Comparison of ENCODE assay signal across 21 mouse cellular contexts in the genomic region with DNA sequence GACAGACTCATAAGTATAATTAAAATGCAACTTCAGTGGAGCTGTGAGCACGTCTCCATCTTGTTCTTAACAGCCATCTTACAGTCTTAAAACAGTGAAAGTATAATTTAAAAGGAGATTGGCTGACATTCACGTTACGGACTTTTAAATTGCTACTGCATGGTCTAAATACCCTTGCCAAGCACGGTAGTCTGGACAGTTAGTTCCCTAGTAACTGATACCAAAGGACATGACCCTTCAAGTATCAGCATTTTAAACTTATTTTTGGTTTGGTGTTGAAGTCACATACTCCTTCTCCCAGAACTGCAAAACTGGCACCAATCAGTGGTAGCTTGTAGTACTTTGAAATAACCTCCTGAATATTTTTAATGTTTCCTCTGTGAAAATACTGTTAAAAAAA.
DNase-seq lines count a peak whose midpoint lies in the region; ATAC-seq and TF ChIP-seq lines count a peak whose summit lies in the region.
"Had no signal": no experiment of that assay in that cellular context is flagged by ENCODE, and none has a peak within 500 bp of the region (broad histone marks: within the 10 kb centered on the region; RNA-seq: fewer than 3 reads in every experiment).

No protein-coding gene starts in this region.

- ATAC-seq in heart, postnatal 0 days (ENCODE audit: insufficient read depth, low read depth) = peak; percentile 83
- ATAC-seq: activated CD4-positive, CD25-positive, alpha-beta regulatory T cell, adult 4 months; CD4-positive, CD25-positive, alpha-beta regulatory T cell, adult 4 months; Patski had no signal

- peak; percentile 24 for DNase-seq in heart, adult 11 months
- no peak for DNase-seq in heart, postnatal 4 days
- DNase-seq in heart, adult 8-10 months (ENCODE audit: low spot score) = peak; percentile 23
- no peak for DNase-seq in heart, postnatal 25 days (ENCODE audit: low spot score)
- peak; percentile 59 for DNase-seq in heart, postnatal 0 days (ENCODE audit: low spot score)
- no peak for DNase-seq in heart, postnatal 10 days
- DNase-seq: adrenal gland, adult 2 months; adrenal gland, adult 8-10 months; adrenal gland, postnatal 10 days; adrenal gland, postnatal 14 days; adrenal gland, postnatal 25 days; adrenal gland, postnatal 36 days; B cell, adult 2 months; cerebellum, adult 11 months; cerebellum, adult 11-12 months; cerebellum, adult 18-20 months had no signal

- intact Hi-C loops in heart, postnatal 25 days (cut with DNase I) = no loop called here
- intact Hi-C loops in heart, postnatal 10 days (cut with DNase I) = no loop called here

- 29% methylated on average over 4 of the region's 4 CpGs for WGBS in heart, postnatal 0 days

- H3K9me3 ChIP-seq in heart, postnatal 0 days (replicated peaks; ENCODE audit: control insufficient read depth, low read length) = no peaks in the 10 kb centered on the region
- H3K9me3 ChIP-seq: G1E had no signal

- no peak overlapping the region for H3K9ac ChIP-seq in heart, postnatal 0 days (replicated peaks; ENCODE audit: low read depth, low read length)

- H3K27me3 ChIP-seq in heart, postnatal 0 days (ENCODE audit: control insufficient read depth, insufficient read depth, low read length) = no peaks in the 10 kb centered on the region
- H3K27me3 ChIP-seq: CH12.LX, Patski had no signal

- no peak overlapping the region for H3K27ac ChIP-seq in heart, postnatal 0 days (ENCODE audit: low read depth)

- no peak overlapping the region for H3K4me3 ChIP-seq in heart, postnatal 0 days (ENCODE audit: low read depth, low read length)

- H3K4me1 ChIP-seq in heart, postnatal 0 days (ENCODE audit: control insufficient read depth, insufficient read depth) = peaks cover 6% of the 10 kb centered on the region

- H3K36me3 ChIP-seq in heart, postnatal 0 days (replicated peaks; ENCODE audit: control insufficient read depth, insufficient read depth, low read length) = no peaks in the 10 kb centered on the region
- H3K36me3 ChIP-seq: G1E had no signal

- no peak for TF ChIP-seq CTCF in heart, postnatal 0 days (IDR thresholded peaks at IDR 0.05; ENCODE audit: low read depth)

- TF ChIP-seq EP300 in heart, postnatal 0 days (IDR thresholded peaks at IDR 0.05; ENCODE audit: low read depth) = no peak

- no peak overlapping the region for H3K4me2 ChIP-seq in heart, postnatal 0 days (ENCODE audit: low read depth, low read length)

Comparison
In these comparisons a context has a peak if more than half of its experiments do, and no peak if none do; other contexts are left out.
1. DNase-seq: peak in heart, adult 11 months (single experiment), heart, adult 8-10 months (single experiment) and heart, postnatal 0 days (single experiment); none in heart, postnatal 4 days (single experiment), heart, postnatal 25 days (single experiment) and heart, postnatal 10 days (0 of 2).